Mouse (Mus musculus): ENCODE results near the gene Narfl. TPM values are rescaled to one million over a fixed set of nuclear protein-coding genes. Genes with fewer than 3 reads are reported as not detected.
"Not testable (repeated sequence)": the region's sequence is repeated elsewhere in the genome, so short reads cannot be mapped to it uniquely, and the experiment has no call there.

Gene Narfl
- polyA plus RNA-seq, 1 experiment: 12.7 TPM

DNA sequence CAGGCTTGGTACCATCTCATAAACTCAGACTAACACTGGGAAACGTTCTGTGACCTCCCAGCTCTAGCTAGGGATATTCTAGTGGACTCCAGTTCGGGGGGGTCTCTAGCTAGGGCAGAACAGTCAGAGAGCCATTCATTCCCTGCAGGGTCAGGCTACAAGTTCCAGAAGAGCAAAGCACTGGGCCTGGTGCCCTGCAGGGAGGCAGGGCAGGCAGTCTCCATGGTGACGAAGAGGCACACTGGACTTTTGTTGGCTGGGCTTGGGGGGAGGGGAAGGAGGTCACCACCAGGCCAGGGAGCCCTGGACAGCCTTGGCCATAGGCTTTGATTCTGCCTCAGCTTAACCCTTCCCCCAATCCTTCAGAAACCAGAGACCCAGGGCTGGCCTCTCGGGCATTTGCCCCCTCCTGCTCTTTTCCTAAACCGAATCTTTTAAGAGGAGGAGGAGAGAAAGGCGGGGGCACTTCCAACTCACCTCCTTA lies 22.1 kb downstream of the Narfl start, which contains the start of gene AC134908.4:
Gene AC134908.4 (minus strand): TSS at position 51 of the 484 bp plus-strand sequence.
- Histone ChIP-seq H3K27me3 (replicated peaks) (peaks cover 21% of the 10 kb centered on the region), H3K4me1 (peaks cover 69% of the 10 kb centered on the region), H3K36me3 (replicated peaks; ENCODE audit: low read length) (peaks cover 15% of the 10 kb centered on the region), H3K4me3 (replicated peaks) (peak within 1 kb of the TSS; percentile 91), H3K9me3 (no peaks in the 10 kb centered on the region)
- TF ChIP-seq GATA1 (IDR thresholded peaks at IDR 0.05; ENCODE audit: borderline replicate concordance, low read length) (no peak), FLI1 (IDR thresholded peaks at IDR 0.05; ENCODE audit: low read length) (no peak)

DNA sequence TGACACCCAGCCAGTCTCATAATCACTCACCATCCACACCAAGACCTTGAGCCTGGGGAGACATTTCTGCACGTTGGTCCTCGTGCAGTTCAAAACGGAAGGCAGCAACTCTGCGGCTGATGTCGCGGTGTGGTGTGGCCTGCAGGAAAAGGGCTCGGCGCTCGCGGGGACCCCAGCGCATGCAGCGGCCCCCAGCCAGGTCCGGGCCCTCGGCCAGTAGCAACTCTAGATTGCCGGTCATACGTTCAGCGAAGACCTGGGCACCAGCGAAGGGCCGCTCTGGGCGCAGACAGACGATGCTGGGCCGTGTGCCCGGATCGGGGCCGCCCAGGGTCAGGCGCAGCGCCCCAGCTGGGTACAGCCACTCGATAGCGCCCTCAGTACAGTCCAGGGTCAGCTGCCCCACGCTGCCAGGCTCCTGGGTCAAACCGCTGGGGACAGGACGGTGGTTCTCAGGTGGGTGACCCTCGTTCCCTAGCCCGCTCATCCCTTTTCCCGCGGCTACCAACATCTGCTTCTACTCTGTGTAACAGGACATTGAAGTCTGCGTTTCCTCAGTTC lies 22.7 kb downstream of the Narfl start:
- H3K9me3 ChIP-seq: no peaks in the 10 kb centered on the region
- H3K4me3 ChIP-seq (replicated peaks): peak overlapping the region; percentile 91
- H3K27me3 ChIP-seq (replicated peaks): peaks cover 18% of the 10 kb centered on the region
- no peak for TF ChIP-seq FLI1 (IDR thresholded peaks at IDR 0.05; ENCODE audit: low read length)
- H3K4me1 ChIP-seq: peaks cover 62% of the 10 kb centered on the region
- peaks cover 12% of the 10 kb centered on the region for H3K36me3 ChIP-seq (replicated peaks; ENCODE audit: low read length)

DNA sequence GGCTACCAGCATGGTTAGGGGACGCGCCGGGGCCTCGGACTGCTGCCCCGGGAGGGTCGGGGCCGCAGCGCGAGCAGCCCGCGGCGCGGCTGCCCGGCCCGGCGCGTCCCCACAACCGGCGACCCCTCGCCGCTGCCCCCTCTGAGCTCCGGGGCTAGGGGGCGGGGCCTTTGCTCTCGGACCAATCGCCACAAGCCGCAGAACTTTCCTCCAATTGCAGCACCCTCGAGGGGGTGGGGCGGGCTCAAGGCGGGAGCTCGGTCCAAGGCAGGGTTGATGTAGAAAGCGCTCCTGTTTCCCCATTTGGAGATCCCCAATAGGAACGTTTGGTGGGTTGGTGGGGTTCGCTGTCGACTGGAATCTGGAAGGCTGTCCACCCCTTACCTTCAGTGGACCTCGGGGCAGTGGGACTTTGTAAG lies 23.4 kb downstream of the Narfl start, which contains the start of gene Metrn:
Gene Metrn (minus strand): TSS at position 186 of the 419 bp plus-strand sequence.
- Histone ChIP-seq H3K36me3 (replicated peaks; ENCODE audit: low read length) (peaks cover 12% of the 10 kb centered on the region), H3K27me3 (replicated peaks) (peaks cover 22% of the 10 kb centered on the region), H3K4me1 (peaks cover 56% of the 10 kb centered on the region), H3K4me3 (replicated peaks) (peak within 1 kb of the TSS; percentile 91), H3K9me3 (no peaks in the 10 kb centered on the region)
- TF ChIP-seq GATA1 (IDR thresholded peaks at IDR 0.05; ENCODE audit: borderline replicate concordance, low read length): no peak
- no peak for TF ChIP-seq FLI1 (IDR thresholded peaks at IDR 0.05; ENCODE audit: low read length)

DNA sequence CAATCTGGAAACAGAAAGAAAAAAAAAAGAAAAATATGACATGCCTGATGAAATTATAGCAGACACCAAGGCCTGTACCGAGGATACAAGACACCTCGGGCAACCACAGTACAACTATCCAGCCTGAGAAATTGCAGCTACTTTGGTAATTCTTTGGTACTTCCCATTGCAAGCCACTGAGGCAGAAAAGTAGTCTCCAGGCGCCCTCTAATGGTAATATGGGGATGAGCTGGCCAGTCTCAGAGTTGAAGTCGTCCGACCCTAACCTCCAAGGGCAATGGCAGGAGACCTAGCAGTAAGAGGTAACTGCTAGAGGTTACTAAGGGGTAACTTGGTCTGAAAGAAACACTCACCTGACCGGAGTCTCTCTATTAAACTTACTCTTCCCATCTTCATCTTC lies 27.5 kb downstream of the Narfl start:
- no peaks in the 10 kb centered on the region for H3K36me3 ChIP-seq (replicated peaks; ENCODE audit: low read length)
- H3K4me1 ChIP-seq: peaks cover 20% of the 10 kb centered on the region
- TF ChIP-seq FLI1 (IDR thresholded peaks at IDR 0.05; ENCODE audit: low read length) (no peak), GATA1 (IDR thresholded peaks at IDR 0.05; ENCODE audit: borderline replicate concordance, low read length) (no peak)
- no peaks in the 10 kb centered on the region for H3K9me3 ChIP-seq
- peaks cover 40% of the 10 kb centered on the region for H3K27me3 ChIP-seq (replicated peaks)
- H3K4me3 ChIP-seq (replicated peaks): no peak overlapping the region

DNA sequence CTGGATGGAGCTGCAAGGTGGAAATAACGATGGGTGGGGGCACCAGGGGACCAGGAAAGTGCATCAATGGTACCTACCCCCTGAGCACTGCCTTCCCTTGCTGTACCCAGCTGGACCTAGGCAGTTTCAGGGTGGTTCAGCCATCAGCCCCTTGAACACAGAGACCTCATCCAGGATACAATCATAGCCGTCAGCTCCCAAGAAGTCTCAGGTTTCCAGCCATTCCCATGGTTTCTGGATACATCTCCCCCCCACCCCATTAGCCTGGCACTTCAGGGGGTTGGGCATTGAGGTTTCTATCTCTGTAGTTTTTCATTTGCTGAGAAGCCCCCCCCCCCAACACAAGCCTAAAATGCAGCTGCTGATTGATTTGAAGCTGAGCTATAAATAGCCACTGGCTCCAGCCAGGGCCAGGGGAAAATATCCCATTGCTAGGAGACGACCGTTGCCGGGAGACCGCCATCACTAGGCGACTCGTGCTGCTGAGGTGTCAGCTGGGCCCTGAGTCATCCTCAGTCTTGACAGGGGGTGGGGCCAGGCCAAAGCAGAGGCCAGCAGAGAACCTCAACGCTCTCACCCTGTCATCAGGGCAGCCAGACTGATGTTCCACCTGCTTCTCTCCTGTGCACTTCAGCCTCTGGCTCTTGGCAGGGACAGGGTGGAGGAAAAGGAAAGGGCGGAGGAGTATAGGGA lies 29.4 kb downstream of the Narfl start:
- Histone ChIP-seq H3K4me3 (replicated peaks) (no peak overlapping the region), H3K27me3 (replicated peaks) (peaks cover 50% of the 10 kb centered on the region), H3K36me3 (replicated peaks; ENCODE audit: low read length) (no peaks in the 10 kb centered on the region), H3K4me1 (peaks cover 4% of the 10 kb centered on the region; the same call in 1 of the 2 replicates), H3K9me3 (no peaks in the 10 kb centered on the region)
- TF ChIP-seq FLI1 (IDR thresholded peaks at IDR 0.05; ENCODE audit: low read length) (no peak), GATA1 (IDR thresholded peaks at IDR 0.05; ENCODE audit: borderline replicate concordance, low read length) (no peak)

DNA sequence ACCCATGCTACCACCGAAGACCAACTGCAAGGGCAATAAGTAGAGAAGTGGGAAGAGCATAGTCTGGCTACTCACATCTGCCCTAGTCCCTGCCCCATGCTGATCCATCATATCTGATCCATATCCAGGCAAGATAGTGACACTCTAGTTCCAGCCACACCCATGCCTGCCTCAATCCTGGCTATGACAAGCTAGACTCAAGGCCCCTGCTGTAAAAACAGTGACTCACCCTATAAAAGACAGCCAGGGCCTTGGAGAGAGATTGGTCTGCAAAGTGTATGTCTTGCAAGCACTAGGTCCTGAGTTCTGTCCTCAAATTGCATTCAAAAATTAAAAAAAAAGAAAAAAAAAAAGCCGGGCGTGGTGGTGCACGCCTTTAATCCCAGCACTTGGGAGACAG lies 32.9 kb downstream of the Narfl start:
- H3K4me1 ChIP-seq: peaks cover 22% of the 10 kb centered on the region
- no peaks in the 10 kb centered on the region for H3K9me3 ChIP-seq
- no peaks in the 10 kb centered on the region for H3K36me3 ChIP-seq (replicated peaks; ENCODE audit: low read length)
- H3K27me3 ChIP-seq (replicated peaks): peaks cover 82% of the 10 kb centered on the region
- TF ChIP-seq GATA1 (IDR thresholded peaks at IDR 0.05; ENCODE audit: borderline replicate concordance, low read length) (no peak), FLI1 (IDR thresholded peaks at IDR 0.05; ENCODE audit: low read length) (no peak)
- H3K4me3 ChIP-seq (replicated peaks): no peak overlapping the region

DNA sequence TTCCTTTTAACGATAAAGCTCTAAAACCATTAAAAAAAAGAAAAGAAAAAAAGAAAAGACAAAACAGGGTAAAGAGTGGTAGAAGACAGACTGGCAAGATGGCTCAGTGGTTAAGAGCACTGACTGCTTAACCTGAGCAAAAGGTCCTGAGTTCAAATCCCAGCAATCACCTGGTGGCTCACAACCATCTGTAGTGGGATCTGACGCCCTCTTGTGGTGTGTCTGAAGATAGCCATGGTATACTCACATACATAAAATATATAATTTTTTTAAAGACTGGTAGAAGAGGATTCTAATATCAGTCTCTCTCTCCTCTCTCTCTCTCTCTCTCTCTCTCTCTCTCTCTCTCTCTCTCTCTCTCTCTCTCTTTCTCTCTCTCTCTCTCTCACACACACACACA lies 33.9 kb downstream of the Narfl start:
- Histone ChIP-seq H3K4me1 (peaks cover 22% of the 10 kb centered on the region), H3K27me3 (replicated peaks) (peaks cover 84% of the 10 kb centered on the region)
- not testable (repeated sequence) for H3K36me3 ChIP-seq (replicated peaks; ENCODE audit: low read length); H3K9me3 ChIP-seq; H3K4me3 ChIP-seq (replicated peaks)

DNA sequence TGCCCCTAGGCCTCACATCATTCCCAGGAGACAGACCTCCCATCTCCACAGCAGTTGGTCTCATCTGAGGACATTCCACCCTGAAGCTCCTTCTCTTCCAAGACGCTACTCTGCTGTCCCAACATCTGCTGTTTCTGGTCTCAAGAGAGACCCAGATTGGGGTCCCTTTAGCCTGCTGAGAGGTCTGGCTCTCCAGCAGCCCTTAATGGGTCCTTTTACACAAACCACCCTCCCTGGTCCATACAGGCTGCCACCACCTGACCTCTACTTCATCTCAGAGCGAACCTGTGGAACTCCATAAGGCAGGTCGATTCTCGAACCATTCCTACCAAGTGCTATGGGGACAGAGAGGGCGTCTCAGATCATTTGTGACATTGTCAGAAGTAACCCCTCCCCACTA lies 34.5 kb downstream of the Narfl start:
- peaks cover 84% of the 10 kb centered on the region for H3K27me3 ChIP-seq (replicated peaks)
- H3K4me1 ChIP-seq: peaks cover 21% of the 10 kb centered on the region
- H3K4me3 ChIP-seq (replicated peaks): no peak overlapping the region
- no peaks in the 10 kb centered on the region for H3K9me3 ChIP-seq
- H3K36me3 ChIP-seq (replicated peaks; ENCODE audit: low read length): no peaks in the 10 kb centered on the region
- TF ChIP-seq GATA1 (IDR thresholded peaks at IDR 0.05; ENCODE audit: borderline replicate concordance, low read length) (no peak), FLI1 (IDR thresholded peaks at IDR 0.05; ENCODE audit: low read length) (no peak)

DNA sequence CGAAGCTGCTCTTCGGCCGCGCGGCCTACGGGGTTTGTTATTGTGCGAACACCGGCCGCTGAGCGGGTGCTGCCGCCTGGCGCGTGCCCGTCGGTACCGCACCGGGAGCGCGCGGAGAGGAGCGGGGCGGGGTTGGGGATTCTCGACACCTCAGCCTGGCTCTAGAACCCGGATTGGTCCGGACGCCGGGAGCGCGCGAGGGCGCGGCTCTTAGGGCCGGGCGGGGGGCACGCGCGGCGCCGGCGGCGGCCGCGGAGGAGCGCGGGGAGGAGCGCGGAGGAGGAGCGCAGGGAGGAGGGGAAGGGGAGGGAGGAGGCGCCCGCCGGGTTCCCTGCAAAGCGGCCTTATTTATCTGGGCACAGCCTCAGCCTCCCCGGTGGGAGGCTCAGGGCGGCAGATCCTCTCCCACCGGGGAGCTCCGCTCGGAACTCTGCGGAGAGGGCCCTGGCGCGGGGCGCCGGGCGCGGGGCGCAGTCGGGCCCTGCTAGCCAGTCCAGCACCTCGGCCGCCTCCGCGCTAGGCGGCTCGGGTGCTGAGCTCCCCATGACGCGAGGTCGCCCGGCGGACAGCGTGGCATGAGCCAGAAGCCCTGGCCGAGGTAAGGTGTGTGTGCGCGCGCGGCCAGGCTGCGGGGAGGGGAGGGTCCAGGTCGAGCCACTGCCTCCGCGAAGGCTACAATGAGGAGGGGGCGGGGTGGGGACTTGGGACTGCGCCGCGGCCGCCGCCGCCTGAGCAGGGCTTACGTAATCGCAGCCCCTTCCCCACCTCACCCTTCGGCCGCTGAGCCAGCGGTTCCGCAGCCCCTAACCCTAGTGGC lies 35.4 kb downstream of the Narfl start, which contains the start of gene Fbxl16:
Gene Fbxl16 (plus strand): TSS at position 297 of the 817 bp plus-strand sequence.
- Histone ChIP-seq H3K27me3 (replicated peaks) (peaks cover 83% of the 10 kb centered on the region), H3K4me3 (replicated peaks) (peak within 1 kb of the TSS; percentile 87), H3K4me1 (peaks cover 24% of the 10 kb centered on the region), H3K36me3 (replicated peaks; ENCODE audit: low read length) (no peaks in the 10 kb centered on the region), H3K9me3 (no peaks in the 10 kb centered on the region)
- TF ChIP-seq FLI1 (IDR thresholded peaks at IDR 0.05; ENCODE audit: low read length) (no peak), GATA1 (IDR thresholded peaks at IDR 0.05; ENCODE audit: borderline replicate concordance, low read length) (no peak)

Data from megakaryocyte, embryonic 14.5 days (primary cell).